Mouse (Mus musculus) stomach, embryonic 14.5 days (tissue): ENCODE measurements at regions not wholly inside any gene's neighbourhood (a gene's known extent, or its start where the extent isn't known, plus 50 kb on each side); places are given as distances from the start of the nearest gene placed in this dataset.

Experiments used
- ATAC-seq: fragments of 200-750 bp; cut with Nextera tagmentation; 2 replicates; pipeline ENCODE4 v1.8.0; 2017; ENCODE audit warnings: low read depth, moderate TSS enrichment; ENCODE audit not compliant: insufficient number of reproducible peaks, insufficient read depth, low FRiP score
- H3K27ac ChIP-seq: fragments of 300-500 bp; sonication (generic); 2 replicates; pipeline ENCODE4 v1.5.1; 2014; ENCODE audit warnings: mild to moderate bottlenecking, low read length, moderate library complexity, mixed read lengths
- H3K27me3 ChIP-seq: fragments of 300-500 bp; sonication (generic); 2 replicates; pipeline ENCODE4 v1.6.1; 2014; ENCODE audit warnings: low read length, control low read depth, mixed read lengths; ENCODE audit not compliant: control insufficient read depth, insufficient read depth
- H3K36me3 ChIP-seq: fragments of 300-500 bp; sonication (generic); 2 replicates; pipeline ENCODE4 v1.6.1; 2014; ENCODE audit warnings: mild to moderate bottlenecking, control low read depth, low read length, moderate library complexity, mixed read lengths; ENCODE audit not compliant: control insufficient read depth, insufficient read depth
- H3K4me1 ChIP-seq: fragments of 300-500 bp; sonication (generic); 2 replicates; pipeline ENCODE4 v1.6.1; 2014; ENCODE audit warnings: low read length, control low read depth, mixed read lengths; ENCODE audit not compliant: control insufficient read depth, insufficient read depth
- H3K4me2 ChIP-seq: fragments of 300-500 bp; sonication (generic); replicated peaks from 2 replicates; pipeline ENCODE4 v1.6.1; 2014; ENCODE audit warnings: low read depth, low read length, control low read depth
- H3K4me3 ChIP-seq: fragments of 300-500 bp; sonication (generic); 2 replicates; pipeline ENCODE4 v1.5.1; 2014; ENCODE audit warnings: low read depth, low read length, control low read depth
- H3K9ac ChIP-seq: fragments of 300-500 bp; sonication (generic); replicated peaks from 2 replicates; pipeline ENCODE4 v1.6.1; 2014; ENCODE audit warnings: low read depth, mild to moderate bottlenecking, control low read depth, low read length, moderate library complexity, mixed read lengths
- H3K9me3 ChIP-seq: fragments of 300-500 bp; sonication (generic); 2 replicates; pipeline ENCODE4 v1.6.1; 2016; ENCODE audit warnings: low read depth, low read length, control low read depth; ENCODE audit not compliant: control insufficient read depth
- WGBS: fragments of 180-500 bp; shearing (Covaris S2); extraction: QIAGEN DNeasy Blood & Tissue Kit; methylation state at CpG from one replicate; pipeline ENCODE4 v1.1.7; 2014; 5-methylcytosine and 5-hydroxymethylcytosine counted together

GRCm38 (mm10) chr17:60717931-60718621, 1704.9 kb upstream of the Nudt12 start:
- no peak for ATAC-seq
- Histone ChIP-seq H3K4me2 (no peak overlapping the region), H3K27me3 (no peaks in the 10 kb centered on the region)

GRCm38 (mm10) chr17:60717494-60717893, 1704.3 kb upstream of the Nudt12 start:
- Histone ChIP-seq H3K9ac (no peak overlapping the region), H3K27ac (no peak overlapping the region), H3K4me1 (no peaks in the 10 kb centered on the region), H3K9me3 (no peaks in the 10 kb centered on the region), H3K4me2 (no peak overlapping the region), H3K4me3 (no peak overlapping the region), H3K27me3 (no peaks in the 10 kb centered on the region), H3K36me3 (no peaks in the 10 kb centered on the region)
- no peak for ATAC-seq
- WGBS = 77% methylated on average over 2 of the region's 2 CpGs

More at GRCm38 (mm10) chr17:60717931-60718621, 1704.9 kb upstream of the Nudt12 start:
- Histone ChIP-seq H3K27ac (no peak overlapping the region), H3K9me3 (no peaks in the 10 kb centered on the region), H3K4me1 (no peaks in the 10 kb centered on the region), H3K4me3 (no peak overlapping the region), H3K9ac (no peak overlapping the region), H3K36me3 (no peaks in the 10 kb centered on the region)
